Mouse (Mus musculus): Measurements from ENCODE around the gene Rnf183. TPM values are rescaled to one million over a fixed set of nuclear protein-coding genes. Genes with fewer than 3 reads are reported as not detected.

Gene Rnf183
- polyA plus RNA-seq, 1 experiment from 2014 or later = not detected

DNA sequence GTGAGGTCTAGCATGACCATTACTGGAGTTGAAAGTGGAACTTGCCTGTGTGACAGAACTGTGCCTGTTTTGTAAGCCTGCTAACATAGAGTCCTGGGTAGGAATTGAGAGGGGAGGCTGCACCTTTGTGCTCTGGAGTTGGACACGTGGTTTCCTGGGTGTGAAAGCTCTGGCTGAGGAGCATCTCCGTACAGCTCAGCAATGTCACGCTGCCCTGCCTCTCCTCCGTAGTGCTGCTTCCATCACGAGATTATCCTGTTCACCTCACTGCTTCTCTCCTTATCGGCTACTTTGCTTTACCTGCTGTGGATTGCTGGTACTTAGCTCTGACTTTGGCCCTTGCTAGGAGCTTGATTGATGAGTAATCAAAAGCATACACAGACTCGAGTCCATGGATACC, 51.3 kb downstream of the Rnf183 start:
- 66% methylated on average over 7 of the region's 7 CpGs for WGBS (ENCODE audit: insufficient replicate concordance)
- Histone ChIP-seq H3K36me3 (replicated peaks; ENCODE audit: insufficient read depth, low read length) (peaks cover 24% of the 10 kb centered on the region), H3K4me3 (ENCODE audit: low read depth, low read length) (no peak overlapping the region), H3K4me1 (ENCODE audit: insufficient read depth) (peaks cover 21% of the 10 kb centered on the region), H3K4me2 (ENCODE audit: low read depth, low read length) (peak overlapping the region; percentile 22), H3K27ac (ENCODE audit: low read depth) (peak overlapping the region; percentile 52), H3K9ac (replicated peaks) (no peak overlapping the region), H3K27me3 (ENCODE audit: insufficient read depth, low read length) (no peaks in the 10 kb centered on the region), H3K9me3 (ENCODE audit: low read length) (no peaks in the 10 kb centered on the region)
- ATAC-seq (peak; percentile 78), DNase-seq (no peak)
- TF ChIP-seq CTCF (IDR thresholded peaks at IDR 0.05; ENCODE audit: low read depth) = no peak
- no peak for TF ChIP-seq EP300 (IDR thresholded peaks at IDR 0.05; ENCODE audit: low read depth)

DNA sequence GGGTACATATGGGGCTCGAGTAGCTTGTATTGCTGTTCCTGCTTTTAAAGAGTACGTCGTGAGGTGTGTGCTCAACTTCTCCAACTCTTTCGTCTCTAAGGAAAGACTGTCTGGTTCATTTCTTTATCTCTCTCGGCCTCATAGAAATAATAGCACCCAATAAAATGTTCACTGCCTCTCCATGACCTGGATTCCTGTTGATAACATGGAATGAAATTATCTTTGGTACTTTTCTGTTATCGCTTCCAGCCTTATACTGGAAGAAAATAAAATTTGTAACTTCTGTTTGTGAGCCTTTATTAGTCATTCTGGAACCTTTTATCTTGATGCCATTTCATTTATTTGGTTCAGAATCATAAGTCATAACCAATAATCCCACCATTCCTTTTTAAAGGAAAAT, 51.8 kb downstream of the Rnf183 start:
- no peaks in the 10 kb centered on the region for H3K9me3 ChIP-seq (ENCODE audit: low read length)
- H3K4me2 ChIP-seq (ENCODE audit: low read depth, low read length) = 0 out of 2 replicates have a peak overlapping the region, but pooled peaks have one; percentile 22
- ATAC-seq = no peak
- H3K27ac ChIP-seq (ENCODE audit: low read depth) = peak overlapping the region; percentile 52
- no peak for DNase-seq
- H3K4me1 ChIP-seq (ENCODE audit: insufficient read depth) = peaks cover 24% of the 10 kb centered on the region
- WGBS (ENCODE audit: insufficient replicate concordance) = 74% methylated on average over 6 of the region's 6 CpGs
- TF ChIP-seq EP300 (IDR thresholded peaks at IDR 0.05; ENCODE audit: low read depth) = peak; percentile 50
- TF ChIP-seq CTCF (IDR thresholded peaks at IDR 0.05; ENCODE audit: low read depth) = no peak
- H3K27me3 ChIP-seq (ENCODE audit: insufficient read depth, low read length) = no peaks in the 10 kb centered on the region
- no peak overlapping the region for H3K9ac ChIP-seq (replicated peaks)
- H3K4me3 ChIP-seq (ENCODE audit: low read depth, low read length) = no peak overlapping the region
- peaks cover 20% of the 10 kb centered on the region for H3K36me3 ChIP-seq (replicated peaks; ENCODE audit: insufficient read depth, low read length)

DNA sequence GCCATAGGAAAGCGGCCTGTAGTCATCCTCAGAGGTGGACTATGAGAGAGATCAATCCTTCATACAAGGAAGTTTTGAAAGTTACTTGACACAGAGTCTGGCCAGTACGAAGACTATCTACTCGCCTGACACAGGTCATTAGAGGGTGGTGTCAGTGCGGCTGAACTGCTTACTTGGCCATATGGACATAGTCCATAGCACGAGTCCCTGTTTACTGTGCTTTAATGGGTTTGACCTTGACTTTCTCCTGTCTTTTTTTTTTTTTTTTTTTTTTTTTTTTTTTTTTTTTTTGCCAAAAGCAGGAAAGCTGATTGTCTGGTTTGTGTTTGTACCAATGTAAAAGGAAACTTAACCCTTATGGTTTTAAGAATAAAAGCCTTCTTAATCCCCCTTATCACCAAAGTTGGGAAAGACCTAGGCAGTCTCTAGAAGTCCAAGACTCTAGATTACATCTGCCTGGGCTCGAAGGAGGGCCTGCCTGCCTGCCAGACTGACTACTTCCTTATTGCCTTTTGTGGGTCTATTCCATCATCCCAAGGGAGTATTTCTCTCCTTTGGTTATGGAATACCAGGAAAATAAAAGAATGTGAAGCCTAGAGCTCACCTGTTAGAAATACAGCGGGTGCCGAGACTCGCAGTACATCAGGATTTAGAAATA, 55.2 kb downstream of the Rnf183 start:
- Histone ChIP-seq H3K9me3 (ENCODE audit: low read length) (no peaks in the 10 kb centered on the region), H3K27ac (ENCODE audit: low read depth) (peak overlapping the region; percentile 2; the same call in 1 of the 2 replicates), H3K4me1 (ENCODE audit: insufficient read depth) (peaks cover 33% of the 10 kb centered on the region), H3K4me2 (ENCODE audit: low read depth, low read length) (no peak overlapping the region), H3K9ac (replicated peaks) (no peak overlapping the region), H3K36me3 (replicated peaks; ENCODE audit: insufficient read depth, low read length) (no peaks in the 10 kb centered on the region), H3K27me3 (ENCODE audit: insufficient read depth, low read length) (no peaks in the 10 kb centered on the region), H3K4me3 (ENCODE audit: low read depth, low read length) (no peak overlapping the region)
- TF ChIP-seq CTCF (IDR thresholded peaks at IDR 0.05; ENCODE audit: low read depth) (no peak), EP300 (IDR thresholded peaks at IDR 0.05; ENCODE audit: low read depth) (no peak)
- ATAC-seq (no peak), DNase-seq (no peak)
- 66% methylated on average over 9 of the region's 9 CpGs for WGBS (ENCODE audit: insufficient replicate concordance)

Other genes starting within 250 kb of the Rnf183 start
- 0.25 and 0.31 TPM in 2 replicates for gene Zfp37, start 204.2 kb downstream of the Rnf183 start, polyA plus RNA-seq (2015; fragmentation: Nextera tagmentation; extraction: Ambion mirVana)
- 8.9 and 9.2 TPM in 2 replicates for gene Slc31a2, start 172.7 kb downstream of the Rnf183 start, polyA plus RNA-seq (2015; fragmentation: Nextera tagmentation; extraction: Ambion mirVana)
- 11.7 and 13.3 TPM in 2 replicates for gene Fkbp15, start 74.7 kb downstream of the Rnf183 start, polyA plus RNA-seq (2015; fragmentation: Nextera tagmentation; extraction: Ambion mirVana)
- gene Slc31a1, start 74.5 kb downstream of the Rnf183 start, polyA plus RNA-seq (2015; fragmentation: Nextera tagmentation; extraction: Ambion mirVana) = 50.9 and 54.3 TPM in 2 replicates
- gene Cdc26, start 26.6 kb downstream of the Rnf183 start, polyA plus RNA-seq (2015; fragmentation: Nextera tagmentation; extraction: Ambion mirVana) = 45.5 and 50.7 TPM in 2 replicates
- gene Prpf4, start 26.5 kb downstream of the Rnf183 start, polyA plus RNA-seq (2015; fragmentation: Nextera tagmentation; extraction: Ambion mirVana) = 5.5 and 6.2 TPM in 2 replicates
- gene Wdr31, start 35.6 kb upstream of the Rnf183 start, polyA plus RNA-seq (2015; fragmentation: Nextera tagmentation; extraction: Ambion mirVana) = 0.34 and 1.00 TPM in 2 replicates
- gene Bspry, start 44.8 kb upstream of the Rnf183 start, polyA plus RNA-seq (2015; fragmentation: Nextera tagmentation; extraction: Ambion mirVana) = 0.18 and 0.26 TPM in 2 replicates
- 19.7 and 20.3 TPM in 2 replicates for gene Hdhd3, start 68.2 kb upstream of the Rnf183 start, polyA plus RNA-seq (2015; fragmentation: Nextera tagmentation; extraction: Ambion mirVana)
- gene Alad, start 84.7 kb upstream of the Rnf183 start, polyA plus RNA-seq (2015; fragmentation: Nextera tagmentation; extraction: Ambion mirVana) = 295 and 303 TPM in 2 replicates
- 26.4 and 29.2 TPM in 2 replicates for gene Pole3, start 89.8 kb upstream of the Rnf183 start, polyA plus RNA-seq (2015; fragmentation: Nextera tagmentation; extraction: Ambion mirVana)
- not detected in 2 replicates for gene 4933430I17Rik, start 90.1 kb upstream of the Rnf183 start, polyA plus RNA-seq (2015; fragmentation: Nextera tagmentation; extraction: Ambion mirVana)
- 6.6 and 6.7 TPM in 2 replicates for gene Rgs3, start 124.6 kb upstream of the Rnf183 start, polyA plus RNA-seq (2015; fragmentation: Nextera tagmentation; extraction: Ambion mirVana)